Comparison of ENCODE assay signal across 18 mouse cellular contexts in genomic region chr10:95694559-95695251, GRCm38 (mm10). TPM values are rescaled to one million over a fixed set of nuclear protein-coding genes. Genes with fewer than 3 reads are reported as not detected.
A peak's percentile ranks its signal among the peaks of the same experiment; 100 is the strongest.
DNase-seq lines count a peak whose midpoint lies in the region; ATAC-seq and TF ChIP-seq lines count a peak whose summit lies in the region.
"Had no signal": no experiment of that assay in that cellular context is flagged by ENCODE, and none has a peak within 500 bp of the region (broad histone marks: within the 10 kb centered on the region; RNA-seq: fewer than 3 reads in every experiment).

No protein-coding gene starts in this region.

- 51% methylated on average over 12 of the region's 12 CpGs for WGBS in kidney, adult 2 months
- 48% methylated on average over 12 of the region's 12 CpGs for WGBS in hindbrain, embryonic 14.5 days
- WGBS in limb, embryonic 12.5 days = 54% methylated on average over 12 of the region's 12 CpGs
- WGBS in midbrain, postnatal 0 days = 48% methylated on average over 12 of the region's 12 CpGs
- 46% methylated on average over 12 of the region's 12 CpGs for WGBS in cerebellum, adult 2 months

- no peaks in the 10 kb centered on the region for H3K9me3 ChIP-seq in hindbrain, embryonic 14.5 days (ENCODE audit: control insufficient read depth, low read length)
- H3K9me3 ChIP-seq in limb, embryonic 12.5 days = no peaks in the 10 kb centered on the region
- no peaks in the 10 kb centered on the region for H3K9me3 ChIP-seq in midbrain, postnatal 0 days (ENCODE audit: low read length)

- 0 out of 2 replicates have a peak overlapping the region, but pooled peaks have one; percentile 24 for H3K4me2 ChIP-seq in hindbrain, embryonic 14.5 days (replicated peaks)
- H3K4me2 ChIP-seq in limb, embryonic 12.5 days = no peak overlapping the region
- peak overlapping the region; percentile 20; the same call in 1 of the 2 replicates for H3K4me2 ChIP-seq in midbrain, postnatal 0 days (ENCODE audit: low read depth, low read length, poor library complexity, severe bottlenecking)
- H3K4me2 ChIP-seq: heart, embryonic 11.5 days had no signal

- TF ChIP-seq CTCF in kidney, adult 2 months (conservative IDR thresholded peaks at IDR 0.05; ENCODE audit: insufficient read depth, insufficient read length, low read depth, low read length) = no peak
- TF ChIP-seq CTCF in midbrain, postnatal 0 days (IDR thresholded peaks at IDR 0.05) = no peak
- TF ChIP-seq CTCF in cerebellum, adult 2 months (IDR thresholded peaks at IDR 0.05; ENCODE audit: borderline replicate concordance, insufficient read depth, low read depth, low read length) = no peak

- DNase-seq in kidney, adult 2 months = peak; percentile 65
- DNase-seq in kidney, postnatal 10 days = no peak
- DNase-seq in hindbrain, embryonic 14.5 days (ENCODE audit: low spot score) = peak; percentile 28
- no peak for DNase-seq in midbrain, postnatal 0 days (ENCODE audit: low spot score)
- DNase-seq in cerebellum, adult 2 months = no peak
- DNase-seq in testis, postnatal 10 days (ENCODE audit: low spot score) = no peak
- DNase-seq: cerebellum, adult 11-12 months; heart, postnatal 4 days; liver, postnatal 0 days; lung, postnatal 4 days had no signal

- no peaks in the 10 kb centered on the region for H3K36me3 ChIP-seq in kidney, adult 2 months (ENCODE audit: control insufficient read depth, insufficient read depth, low read length)
- H3K36me3 ChIP-seq in hindbrain, embryonic 14.5 days (replicated peaks; ENCODE audit: control insufficient read depth, insufficient read depth) = no peaks in the 10 kb centered on the region
- no peaks in the 10 kb centered on the region for H3K36me3 ChIP-seq in limb, embryonic 12.5 days
- no peaks in the 10 kb centered on the region for H3K36me3 ChIP-seq in midbrain, postnatal 0 days (ENCODE audit: insufficient read depth, low read length)

- peaks cover 18% of the 10 kb centered on the region; the same call in 1 of the 2 replicates for H3K4me1 ChIP-seq in kidney, adult 2 months (ENCODE audit: control insufficient read depth, insufficient read depth, low read length)
- H3K4me1 ChIP-seq in hindbrain, embryonic 14.5 days (replicated peaks; ENCODE audit: control insufficient read depth, insufficient read depth, low read length) = peaks cover 9% of the 10 kb centered on the region; the same call in 1 of the 2 replicates
- peaks cover 14% of the 10 kb centered on the region for H3K4me1 ChIP-seq in limb, embryonic 12.5 days (replicated peaks)
- H3K4me1 ChIP-seq in midbrain, postnatal 0 days (ENCODE audit: insufficient read depth, low read length) = no peaks in the 10 kb centered on the region
- H3K4me1 ChIP-seq in cerebellum, adult 2 months (ENCODE audit: control insufficient read depth, insufficient read depth, low read length) = no peaks in the 10 kb centered on the region

- H3K9ac ChIP-seq in hindbrain, embryonic 14.5 days = no peak overlapping the region
- H3K9ac ChIP-seq in limb, embryonic 12.5 days (replicated peaks) = no peak overlapping the region
- H3K9ac ChIP-seq in midbrain, postnatal 0 days (replicated peaks; ENCODE audit: low read length, poor library complexity, severe bottlenecking) = no peak overlapping the region
- H3K9ac ChIP-seq: liver, postnatal 0 days had no signal

- H3K27me3 ChIP-seq in kidney, adult 2 months (replicated peaks; ENCODE audit: control insufficient read depth, insufficient read depth, low read length) = no peaks in the 10 kb centered on the region
- no peaks in the 10 kb centered on the region for H3K27me3 ChIP-seq in hindbrain, embryonic 14.5 days (ENCODE audit: control insufficient read depth, insufficient read depth, low read length)
- no peaks in the 10 kb centered on the region for H3K27me3 ChIP-seq in limb, embryonic 12.5 days
- H3K27me3 ChIP-seq in midbrain, postnatal 0 days (ENCODE audit: insufficient read depth, low read length) = no peaks in the 10 kb centered on the region
- H3K27me3 ChIP-seq in cerebellum, adult 2 months (ENCODE audit: control insufficient read depth, insufficient read depth, low read length) = no peaks in the 10 kb centered on the region; the same call in 1 of the 2 replicates

- no peak overlapping the region for H3K27ac ChIP-seq in kidney, adult 2 months (ENCODE audit: insufficient read depth, low read depth, low read length)
- H3K27ac ChIP-seq in hindbrain, embryonic 14.5 days = peak overlapping the region; percentile 67; the same call in 1 of the 2 replicates
- H3K27ac ChIP-seq in limb, embryonic 12.5 days = no peak overlapping the region
- H3K27ac ChIP-seq in midbrain, postnatal 0 days (ENCODE audit: low read depth, low read length) = no peak overlapping the region
- H3K27ac ChIP-seq in cerebellum, adult 2 months (ENCODE audit: insufficient read depth, low read length) = no peak overlapping the region

- H3K4me3 ChIP-seq in kidney, adult 2 months (ENCODE audit: insufficient read depth, low read depth, low read length) = no peak overlapping the region
- no peak overlapping the region for H3K4me3 ChIP-seq in hindbrain, embryonic 14.5 days (replicated peaks; ENCODE audit: low read length)
- H3K4me3 ChIP-seq in limb, embryonic 12.5 days (replicated peaks) = no peak overlapping the region
- no peak overlapping the region for H3K4me3 ChIP-seq in midbrain, postnatal 0 days (ENCODE audit: low read depth, low read length)
- no peak overlapping the region for H3K4me3 ChIP-seq in cerebellum, adult 2 months (replicated peaks; ENCODE audit: insufficient read depth, low read depth, low read length)

- peak; percentile 60; the same call in 1 of the 2 replicates for ATAC-seq in hindbrain, embryonic 14.5 days (ENCODE audit: low FRiP score)
- peak; percentile 65; the same call in 1 of the 2 replicates for ATAC-seq in limb, embryonic 12.5 days (ENCODE audit: insufficient number of reproducible peaks, insufficient read depth, low FRiP score, low TSS enrichment, low read depth)
- peak; percentile 66; the same call in 1 of the 2 replicates for ATAC-seq in midbrain, postnatal 0 days (ENCODE audit: low FRiP score)
- ATAC-seq: CD4-positive, CD25-positive, alpha-beta regulatory T cell, adult 4 months had no signal

- no peak for TF ChIP-seq POLR2A in kidney, adult 2 months (IDR thresholded peaks at IDR 0.05; ENCODE audit: low read depth, low read length)
- TF ChIP-seq POLR2A in cerebellum, adult 2 months (IDR thresholded peaks at IDR 0.05; ENCODE audit: borderline replicate concordance, insufficient read depth, low read length) = no peak

RNA-seq across cellular contexts. Expression of gene Anapc15-ps, which starts 21.5 kb away (rescaled TPM):
- not detected in 2 replicates for polyA plus RNA-seq in kidney, adult 2 months (2012; rRNA removed)
- not detected in 2 replicates for polyA plus RNA-seq in hindbrain, embryonic 14.5 days (2014; fragmentation: Nextera tagmentation; extraction: Ambion mirVana)
- polyA plus RNA-seq in limb, embryonic 12.5 days (2016; fragmentation: Nextera tagmentation; extraction: Ambion mirVana) = not detected in 2 replicates
- total RNA-seq in midbrain, postnatal 0 days (2014; rRNA removed) = not detected in 2 replicates
- polyA plus RNA-seq in midbrain, postnatal 0 days (2015; fragmentation: Nextera tagmentation; extraction: Ambion mirVana) = not detected in 2 replicates
- polyA plus RNA-seq in cerebellum, adult 2 months (2012; rRNA removed) = 0.85 TPM in 1 of 2 replicates, not detected in the other
- total RNA-seq: gastrocnemius, adult 18-20 months; heart, postnatal 4 days; layer of hippocampus, postnatal 25 days; left cerebral cortex, postnatal 36 days had no signal
- polyA plus RNA-seq: CD4-positive, CD25-positive, alpha-beta regulatory T cell, adult 4 months; heart, embryonic 11.5 days; liver, postnatal 0 days; small intestine, adult 2 months; stomach, embryonic 14.5 days had no signal

Comparison
In these comparisons a context has a peak if more than half of its experiments do, and no peak if none do; other contexts are left out.
1. DNase-seq: peak in kidney, adult 2 months (single experiment) and hindbrain, embryonic 14.5 days (single experiment); none in kidney, postnatal 10 days (single experiment), midbrain, postnatal 0 days (single experiment), cerebellum, adult 2 months (0 of 2) and testis, postnatal 10 days (single experiment).
2. Peak in every context shown above with its lines, with median percentiles within 50 percentile points of each other: ATAC-seq.